Mouse (Mus musculus) CH12.LX (cell line): ENCODE measurements around the gene Aaed1. TPM values are rescaled to one million over a fixed set of nuclear protein-coding genes. Genes with fewer than 3 reads are reported as not detected.

ENCODE experiments used
- DNase-seq: peaks from one replicate; pipeline ENCODE4 v3.0.0-alpha.2; 2013; ENCODE audit errors: extremely low read depth
- H3K27ac ChIP-seq: 2 replicates; pipeline ENCODE4 v1.5.1; 2012; ENCODE audit warnings: low read depth, mild to moderate bottlenecking, control low read depth, moderate library complexity; ENCODE audit not compliant: insufficient read depth
- H3K27me3 ChIP-seq: replicated peaks from 2 replicates; pipeline ENCODE3; 2012; ENCODE audit warnings: inconsistent platforms
- H3K36me3 ChIP-seq, 2 experiments: replicated peaks in 1 of 2; 2 replicates each; pipeline versions ENCODE3 to v1.6.1; 2012; ENCODE audit warnings: inconsistent platforms in 1 of 2, low read length in 1 of 2, mild to moderate bottlenecking in 1 of 2, mixed read lengths in 1 of 2, moderate library complexity in 1 of 2; ENCODE audit not compliant: control insufficient read depth in 1 of 2, insufficient read depth in 1 of 2
- H3K4me1 ChIP-seq, 2 experiments: 2 replicates each; pipeline ENCODE4 v1.6.1; 2012; ENCODE audit warnings: inconsistent platforms in 1 of 2, moderate library complexity in 1 of 2; ENCODE audit not compliant: insufficient read depth in 2 of 2, control insufficient read depth in 1 of 2
- H3K4me2 ChIP-seq: 2 replicates; pipeline ENCODE4 v1.6.1; 2012; ENCODE audit warnings: low read depth, mild to moderate bottlenecking, control low read depth; ENCODE audit not compliant: poor library complexity, insufficient read depth, severe bottlenecking
- H3K4me3 ChIP-seq, 3 experiments: fragments of 150-350 bp in 1 of 3; sonication (generic) in 1 of 3; replicated peaks in 1 of 3; 2 replicates each; pipeline versions ENCODE3 to v1.5.1; 2011 to 2012; ENCODE audit warnings: low read depth in 2 of 3, low read length in 2 of 3, mild to moderate bottlenecking in 2 of 3, moderate library complexity in 2 of 3, control low read depth in 1 of 3, improper control_type of control experiment in 1 of 3, inconsistent platforms in 1 of 3, mixed read lengths in 1 of 3; ENCODE audit not compliant: poor library complexity in 1 of 3
- H3K79me2 ChIP-seq: replicated peaks from 2 replicates; pipeline ENCODE4 v1.6.1; 2012; ENCODE audit warnings: mild to moderate bottlenecking, moderate library complexity; ENCODE audit not compliant: control insufficient read depth, poor library complexity, insufficient read depth, severe bottlenecking; ENCODE audit errors: extremely low read depth
- H3K9ac ChIP-seq: 2 replicates; pipeline ENCODE4 v1.6.1; 2012; ENCODE audit warnings: low read depth, mild to moderate bottlenecking, control low read depth, moderate library complexity; ENCODE audit not compliant: insufficient read depth
- H3K9me3 ChIP-seq: replicated peaks from 2 replicates; pipeline ENCODE3; 2012; ENCODE audit warnings: low read length, inconsistent platforms, mixed read lengths
- BHLHE40 ChIP-seq: IDR thresholded peaks from 2 replicates; pipeline ENCODE4 v1.6.1; 2011; ENCODE audit warnings: mild to moderate bottlenecking, low read depth, low read length, improper control_type of control experiment
- CHD2 ChIP-seq: IDR thresholded peaks from 2 replicates; pipeline ENCODE4 v1.6.1; 2011; ENCODE audit warnings: low read length, improper control_type of control experiment
- ETS1 ChIP-seq: conservative IDR thresholded peaks from 2 replicates; pipeline ENCODE4 v1.6.1; 2012; ENCODE audit warnings: low read depth, mild to moderate bottlenecking, inconsistent platforms, low read length, improper control_type of control experiment, moderate library complexity
- GABPA ChIP-seq: IDR thresholded peaks from 2 replicates; pipeline ENCODE4 v1.6.1; 2012; ENCODE audit warnings: low read depth, low read length, improper control_type of control experiment, inconsistent platforms; ENCODE audit not compliant: insufficient replicate concordance
- HCFC1 ChIP-seq: IDR thresholded peaks from 2 replicates; pipeline ENCODE4 v1.6.1; 2012; ENCODE audit warnings: low read depth, mild to moderate bottlenecking, inconsistent platforms, low read length, improper control_type of control experiment
- IRF4 ChIP-seq: IDR thresholded peaks from 2 replicates; pipeline ENCODE4 v1.6.1; 2014; ENCODE audit warnings: low read depth, mild to moderate bottlenecking, inconsistent platforms, low read length, improper control_type of control experiment
- KAT2A ChIP-seq: IDR thresholded peaks from 2 replicates; pipeline ENCODE4 v1.6.1; 2012; ENCODE audit warnings: low read length, improper control_type of control experiment, inconsistent platforms; ENCODE audit not compliant: insufficient replicate concordance
- MAFK ChIP-seq: IDR thresholded peaks from 2 replicates; pipeline ENCODE4 v1.6.1; 2011; ENCODE audit warnings: low read length, improper control_type of control experiment; ENCODE audit not compliant: insufficient replicate concordance
- MAX ChIP-seq: IDR thresholded peaks from 2 replicates; pipeline ENCODE4 v1.6.1; 2011; ENCODE audit warnings: low read length, improper control_type of control experiment
- NRF1 ChIP-seq: IDR thresholded peaks from 2 replicates; pipeline ENCODE4 v1.6.1; 2014; ENCODE audit warnings: low read depth, mild to moderate bottlenecking, inconsistent platforms, low read length, improper control_type of control experiment, moderate library complexity
- PAX5 ChIP-seq: IDR thresholded peaks from 2 replicates; pipeline ENCODE4 v1.6.1; 2012; ENCODE audit warnings: low read length, inconsistent platforms, mixed read lengths
- POLR2AphosphoS2 ChIP-seq: IDR thresholded peaks from 2 replicates; pipeline ENCODE4 v1.6.1; 2011; ENCODE audit warnings: low read depth, low read length, improper control_type of control experiment
- SMC3 ChIP-seq: IDR thresholded peaks from 2 replicates; pipeline ENCODE4 v1.6.1; 2011; ENCODE audit warnings: low read depth, low read length, improper control_type of control experiment
- ZC3H11A ChIP-seq: IDR thresholded peaks from 2 replicates; pipeline ENCODE4 v1.6.1; 2012; ENCODE audit warnings: low read depth, mild to moderate bottlenecking, inconsistent platforms, low read length, improper control_type of control experiment
- dilution Hi-C: fragments of 300-500 bp; cut with MboI; formaldehyde crosslinking; loops from 2 replicates; pipeline ENCODE4 v1.14.3; 2020; ENCODE audit warnings: low sequenced_read_pairs; ENCODE audit not compliant: extremely low pct_unique_long_range_greater_than_20kb, extremely low pct_ligation_motif_present
- in situ Hi-C: fragments of 300-500 bp; cut with MboI; formaldehyde crosslinking; loops from 3 replicates; pipeline ENCODE4 v1.14.3; 2019; ENCODE audit warnings: low sequenced_read_pairs, low pct_ligation_motif_present, low pct_unique_long_range_greater_than_20kb, mixed read lengths
- polyA plus RNA-seq: library from polyadenylated mRNA; unstranded; fragments of >175 nt; gene quantifications from 2 replicates; pipeline ENCODE4 v1.2.1, GENCODE M21; 2012; ENCODE audit warnings: low read depth; ENCODE audit not compliant: insufficient read length
- total RNA-seq, 2 experiments: library from RNA; depleted of rRNA; stranded (reverse); fragments of 300-350 nt in 1 of 2; fragments of >200 nt in 1 of 2; gene quantifications; 2 replicates each; pipeline ENCODE4 v1.2.3; 2012 to 2014

Aaed1 gene
- total and polyA plus RNA-seq, 3 experiments, result 8.2 to 22.1 (median 12.2) TPM

DNA sequence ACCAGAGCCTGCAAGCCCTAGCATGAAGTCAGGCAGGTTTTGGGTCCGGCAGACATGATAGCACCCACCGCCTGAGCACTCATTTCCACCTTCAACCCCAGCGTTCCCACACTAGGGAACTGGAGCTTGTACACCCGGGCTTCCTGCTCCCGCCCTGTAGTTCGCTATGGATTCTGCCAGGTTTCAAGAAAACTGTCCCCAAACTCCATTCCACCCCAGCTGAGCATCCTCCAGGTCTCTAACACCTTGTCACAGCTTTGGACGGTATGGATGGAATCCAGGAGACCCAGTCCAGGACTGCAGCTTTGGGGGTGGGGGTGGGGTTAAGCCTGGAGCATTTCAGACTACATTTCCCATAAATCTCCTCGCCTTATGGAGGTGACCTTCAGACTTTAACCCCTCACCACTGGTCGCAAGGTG, 31.6 kb upstream of the Aaed1 start:
- H3K36me3 ChIP-seq, result no peaks in the 10 kb centered on the region
- no peak overlapping the region for H3K4me2 ChIP-seq
- dilution Hi-C loops (no loop called here), in situ Hi-C loops (no loop called here)
- no peak overlapping the region for H3K4me3 ChIP-seq
- no peaks in the 10 kb centered on the region for H3K27me3 ChIP-seq
- no peaks in the 10 kb centered on the region for H3K9me3 ChIP-seq
- H3K27ac ChIP-seq, result no peak overlapping the region
- H3K4me1 ChIP-seq, result no peaks in the 10 kb centered on the region
- no peaks in the 10 kb centered on the region for H3K79me2 ChIP-seq
- H3K9ac ChIP-seq, result no peak overlapping the region
- TF ChIP-seq HCFC1 (0 out of 2 replicates have a peak, but pooled peaks have one; percentile 11), NRF1 (no peak)
- no peak for DNase-seq

DNA sequence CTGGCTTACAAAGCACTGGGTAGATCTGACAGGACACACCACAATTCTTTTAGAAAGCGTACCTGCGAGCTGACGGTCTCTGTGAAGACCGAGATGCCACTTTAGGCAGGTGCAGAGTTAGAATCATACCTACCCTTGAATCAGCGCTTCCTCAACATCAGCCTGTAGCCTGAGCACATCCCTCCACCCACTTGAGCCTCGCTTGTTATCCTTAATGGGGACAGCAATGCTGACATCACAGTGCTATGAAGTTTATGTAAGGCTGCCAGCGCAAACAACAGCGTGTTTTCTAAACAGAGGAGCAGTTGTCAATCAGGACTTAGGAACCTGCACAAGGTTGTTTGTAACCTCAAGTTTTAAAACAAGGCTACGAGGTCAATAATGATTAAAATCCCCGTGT, 31.1 kb upstream of the Aaed1 start:
- DNase-seq, result no peak
- in situ Hi-C loops, result no loop called here
- Histone ChIP-seq H3K79me2 (no peaks in the 10 kb centered on the region), H3K9me3 (no peaks in the 10 kb centered on the region), H3K4me1 (no peaks in the 10 kb centered on the region), H3K36me3 (no peaks in the 10 kb centered on the region), H3K4me3 (no peak overlapping the region), H3K27ac (no peak overlapping the region), H3K4me2 (no peak overlapping the region), H3K9ac (no peak overlapping the region), H3K27me3 (no peaks in the 10 kb centered on the region)
- TF ChIP-seq MAFK (no peak), GABPA (no peak), KAT2A (no peak), IRF4 (no peak)
- dilution Hi-C loops, result no loop called here

DNA sequence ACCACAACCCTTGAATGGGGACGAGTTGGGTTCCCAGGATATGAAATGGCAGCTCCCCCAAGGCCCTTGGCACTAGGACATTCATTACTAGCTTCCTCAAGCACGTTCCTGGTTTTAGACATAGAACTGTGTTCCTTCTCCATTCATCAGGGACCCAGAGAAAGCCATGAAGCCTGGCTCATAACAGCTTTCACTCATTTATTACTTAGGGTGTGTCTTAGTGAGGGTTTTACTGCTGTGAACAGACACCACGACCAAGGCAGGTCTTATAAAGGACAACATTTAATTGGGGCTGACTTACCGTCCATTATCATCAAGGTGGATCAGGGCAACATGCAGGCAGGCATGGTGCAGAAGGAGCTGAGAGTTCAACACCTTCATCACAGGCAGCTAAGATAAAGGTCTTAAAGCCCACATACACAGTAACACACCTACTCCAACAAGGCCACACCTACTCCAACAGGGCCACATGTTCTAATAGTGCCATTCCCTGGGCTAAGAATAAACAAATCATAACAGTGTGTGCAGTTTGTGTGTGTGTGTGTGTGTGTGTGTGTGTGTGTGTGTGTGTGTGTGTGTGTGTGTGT, 23.1 kb upstream of the Aaed1 start:
- H3K27ac ChIP-seq, result no peak overlapping the region
- H3K9me3 ChIP-seq, result no peaks in the 10 kb centered on the region
- DNase-seq, result no peak
- no peak overlapping the region for H3K9ac ChIP-seq
- H3K4me1 ChIP-seq, result no peaks in the 10 kb centered on the region
- H3K4me2 ChIP-seq, result no peak overlapping the region
- TF ChIP-seq MAX (no peak), SMC3 (no peak), PAX5 (no peak), ETS1 (no peak), ZC3H11A (no peak), POLR2AphosphoS2 (no peak), BHLHE40 (no peak), CHD2 (no peak)
- no peaks in the 10 kb centered on the region for H3K36me3 ChIP-seq
- no peak overlapping the region for H3K4me3 ChIP-seq
- dilution Hi-C loops (no loop called here), in situ Hi-C loops (no loop called here)
- no peaks in the 10 kb centered on the region for H3K79me2 ChIP-seq
- H3K27me3 ChIP-seq, result no peaks in the 10 kb centered on the region
